In genomic region chrX:73738155-73738554, GRCm38 (mm10) we compare ENCODE assay signal across 16 mouse cellular contexts. TPM values are rescaled to one million over a fixed set of nuclear protein-coding genes. Genes with fewer than 3 reads are reported as not detected.
DNase-seq lines count a peak whose midpoint lies in the region; ATAC-seq and TF ChIP-seq lines count a peak whose summit lies in the region.
"Had no signal": no experiment of that assay in that cellular context is flagged by ENCODE, and none has a peak within 500 bp of the region (broad histone marks: within the 10 kb centered on the region; RNA-seq: fewer than 3 reads in every experiment).

No protein-coding gene starts in this region.

- in situ Hi-C loops in CH12.LX (cut with MboI; ENCODE audit: low pct_ligation_motif_present, low pct_unique_long_range_greater_than_20kb, low sequenced_read_pairs), result no loop called here

- TF ChIP-seq EP300 in CH12.LX (IDR thresholded peaks at IDR 0.05; ENCODE audit: low read length), result no peak

- no peak for TF ChIP-seq POLR2A in lung, adult 2 months (IDR thresholded peaks at IDR 0.05; ENCODE audit: borderline replicate concordance, extremely low read depth, low read depth, low read length)
- no peak for TF ChIP-seq POLR2A in CH12.LX (IDR thresholded peaks at IDR 0.05; ENCODE audit: low read depth, low read length)

- no peak for DNase-seq in hindbrain, postnatal 0 days (ENCODE audit: low spot score)
- DNase-seq in lung, adult 2 months, result no peak
- DNase-seq in lung, postnatal 14 days, result no peak
- DNase-seq in CH12.LX (ENCODE audit: extremely low read depth), result no peak
- no peak for DNase-seq in frontal cortex, postnatal 36 days (ENCODE audit: low spot score in 2 of 2)
- DNase-seq: adrenal gland, adult 8-10 months; heart, postnatal 14 days; kidney, postnatal 14 days; layer of hippocampus, postnatal 36 days had no signal

- peak; percentile 35; the same call in 1 of the 2 replicates for ATAC-seq in hindbrain, postnatal 0 days
- ATAC-seq in hindbrain, embryonic 16.5 days, result no peak
- peak; percentile 60; the same call in 1 of the 2 replicates for ATAC-seq in common myeloid progenitor, adult 5-6 weeks (replicated peaks; ENCODE audit: low read depth, poor library complexity, severe bottlenecking)
- no peak for ATAC-seq in neural tube, embryonic 15.5 days (ENCODE audit: low FRiP score)

- H3K27me3 ChIP-seq in hindbrain, postnatal 0 days (ENCODE audit: insufficient read depth, low read length), result no peaks in the 10 kb centered on the region
- no peaks in the 10 kb centered on the region for H3K27me3 ChIP-seq in hindbrain, embryonic 16.5 days (replicated peaks; ENCODE audit: control insufficient read depth, insufficient read depth, low read length)
- H3K27me3 ChIP-seq in CH12.LX (replicated peaks), result no peaks in the 10 kb centered on the region
- H3K27me3 ChIP-seq in neural tube, embryonic 15.5 days (replicated peaks), result no peaks in the 10 kb centered on the region
- H3K27me3 ChIP-seq: embryonic facial prominence, embryonic 12.5 days; limb, embryonic 13.5 days; neural tube, embryonic 13.5 days; stomach, embryonic 15.5 days had no signal

- no peaks in the 10 kb centered on the region for H3K4me1 ChIP-seq in hindbrain, postnatal 0 days (ENCODE audit: insufficient read depth, low read length)
- no peaks in the 10 kb centered on the region for H3K4me1 ChIP-seq in hindbrain, embryonic 16.5 days (ENCODE audit: control insufficient read depth, insufficient read depth, low read depth, low read length)
- no peaks in the 10 kb centered on the region for H3K4me1 ChIP-seq in lung, adult 2 months (ENCODE audit: control insufficient read depth, insufficient read depth, low read length)
- H3K4me1 ChIP-seq in CH12.LX (ENCODE audit: control insufficient read depth in 1 of 2, insufficient read depth in 2 of 2), result no peaks in the 10 kb centered on the region
- H3K4me1 ChIP-seq in neural tube, embryonic 15.5 days, result no peaks in the 10 kb centered on the region
- H3K4me1 ChIP-seq: embryonic facial prominence, embryonic 12.5 days; limb, embryonic 13.5 days; neural tube, embryonic 13.5 days; stomach, embryonic 15.5 days had no signal

- WGBS in hindbrain, postnatal 0 days, result 50% methylated on average over 1 of the region's 1 CpGs
- no CpG with 5 or more reads among the region's 1 CpGs for WGBS in hindbrain, embryonic 16.5 days
- WGBS in lung, adult 2 months, result 70% methylated on average over 1 of the region's 1 CpGs
- WGBS in neural tube, embryonic 15.5 days, result 47% methylated on average over 1 of the region's 1 CpGs

- dilution Hi-C loops in CH12.LX (cut with MboI; ENCODE audit: extremely low pct_ligation_motif_present, extremely low pct_unique_long_range_greater_than_20kb, low sequenced_read_pairs), result no loop called here

- no peak overlapping the region for H3K9ac ChIP-seq in hindbrain, postnatal 0 days (replicated peaks; ENCODE audit: low read length)
- no peak overlapping the region for H3K9ac ChIP-seq in hindbrain, embryonic 16.5 days (ENCODE audit: low read depth, low read length)
- H3K9ac ChIP-seq in CH12.LX (ENCODE audit: insufficient read depth, low read depth), result no peak overlapping the region
- H3K9ac ChIP-seq in neural tube, embryonic 15.5 days (replicated peaks), result no peak overlapping the region
- H3K9ac ChIP-seq: embryonic facial prominence, embryonic 12.5 days; limb, embryonic 13.5 days; neural tube, embryonic 13.5 days; stomach, embryonic 15.5 days had no signal

- TF ChIP-seq CTCF in hindbrain, postnatal 0 days (IDR thresholded peaks at IDR 0.05; ENCODE audit: low read depth), result peak; percentile 34; the same call in 1 of the 2 replicates
- TF ChIP-seq CTCF in lung, adult 2 months (IDR thresholded peaks at IDR 0.05; ENCODE audit: insufficient read depth, low read length), result peak; percentile 35; the same call in 1 of the 2 replicates
- peak in 1 of 2 experiments; percentile 34; a peak in 2 of 4 replicates for TF ChIP-seq CTCF in CH12.LX (conservative IDR thresholded peaks at IDR 0.05 in 1 of 2, IDR thresholded peaks at IDR 0.05 in 1 of 2; ENCODE audit: low read depth in 2 of 2, low read length in 2 of 2)

- no peak overlapping the region for H3K27ac ChIP-seq in hindbrain, postnatal 0 days
- no peak overlapping the region for H3K27ac ChIP-seq in hindbrain, embryonic 16.5 days (ENCODE audit: low read depth, low read length)
- H3K27ac ChIP-seq in CH12.LX (ENCODE audit: insufficient read depth, low read depth), result no peak overlapping the region
- H3K27ac ChIP-seq in neural tube, embryonic 15.5 days (replicated peaks), result no peak overlapping the region
- H3K27ac ChIP-seq: embryonic facial prominence, embryonic 12.5 days; limb, embryonic 13.5 days; neural tube, embryonic 13.5 days; stomach, embryonic 15.5 days had no signal

- no peaks in the 10 kb centered on the region for H3K36me3 ChIP-seq in hindbrain, postnatal 0 days (ENCODE audit: insufficient read depth, low read length)
- no peaks in the 10 kb centered on the region for H3K36me3 ChIP-seq in hindbrain, embryonic 16.5 days (ENCODE audit: control insufficient read depth, insufficient read depth, low read length)
- peaks cover 4 to 30% of the 10 kb centered on the region in 2 experiments for H3K36me3 ChIP-seq in CH12.LX (replicated peaks in 1 of 2; ENCODE audit: control insufficient read depth in 1 of 2, insufficient read depth in 1 of 2, low read length in 1 of 2)
- H3K36me3 ChIP-seq in neural tube, embryonic 15.5 days, result no peaks in the 10 kb centered on the region
- H3K36me3 ChIP-seq: embryonic facial prominence, embryonic 12.5 days; limb, embryonic 13.5 days; neural tube, embryonic 13.5 days; stomach, embryonic 15.5 days had no signal

- no peak overlapping the region for H3K4me2 ChIP-seq in hindbrain, postnatal 0 days (ENCODE audit: low read depth, low read length)
- no peak overlapping the region for H3K4me2 ChIP-seq in hindbrain, embryonic 16.5 days (ENCODE audit: low read length)
- no peak overlapping the region for H3K4me2 ChIP-seq in CH12.LX (ENCODE audit: insufficient read depth, low read depth, poor library complexity, severe bottlenecking)
- H3K4me2 ChIP-seq in neural tube, embryonic 15.5 days, result no peak overlapping the region
- H3K4me2 ChIP-seq: embryonic facial prominence, embryonic 12.5 days; limb, embryonic 13.5 days; neural tube, embryonic 13.5 days; stomach, embryonic 15.5 days had no signal

- no peaks in the 10 kb centered on the region for H3K9me3 ChIP-seq in hindbrain, postnatal 0 days (ENCODE audit: low read length)
- no peaks in the 10 kb centered on the region for H3K9me3 ChIP-seq in hindbrain, embryonic 16.5 days (ENCODE audit: control insufficient read depth, low read length)
- H3K9me3 ChIP-seq in CH12.LX (replicated peaks; ENCODE audit: low read length), result no peaks in the 10 kb centered on the region
- H3K9me3 ChIP-seq in neural tube, embryonic 15.5 days (replicated peaks), result no peaks in the 10 kb centered on the region
- H3K9me3 ChIP-seq: embryonic facial prominence, embryonic 12.5 days; limb, embryonic 13.5 days; neural tube, embryonic 13.5 days; stomach, embryonic 15.5 days had no signal

- no peaks in the 10 kb centered on the region for H3K79me2 ChIP-seq in CH12.LX (replicated peaks; ENCODE audit: control insufficient read depth, extremely low read depth, insufficient read depth, poor library complexity, severe bottlenecking)

- TF ChIP-seq RAD21 in CH12.LX (IDR thresholded peaks at IDR 0.05; ENCODE audit: low read depth, low read length), result peak; percentile 25

- no peak overlapping the region for H3K4me3 ChIP-seq in hindbrain, postnatal 0 days (ENCODE audit: low read length)
- no peak overlapping the region for H3K4me3 ChIP-seq in hindbrain, embryonic 16.5 days (ENCODE audit: low read length)
- no peak overlapping the region for H3K4me3 ChIP-seq in lung, adult 2 months (replicated peaks; ENCODE audit: extremely low read depth, low read depth, low read length)
- no peak overlapping the region for H3K4me3 ChIP-seq in CH12.LX (replicated peaks in 1 of 3; ENCODE audit: low read depth in 2 of 3, low read length in 2 of 3, poor library complexity in 1 of 3)
- no peak overlapping the region for H3K4me3 ChIP-seq in neural tube, embryonic 15.5 days (replicated peaks)
- H3K4me3 ChIP-seq: embryonic facial prominence, embryonic 12.5 days; limb, embryonic 13.5 days; neural tube, embryonic 13.5 days; stomach, embryonic 15.5 days had no signal

RNA-seq across cellular contexts. Expression of gene Plxnb3, which starts 18.7 kb away (rescaled TPM):
- 7.4 and 13.6 TPM in 2 replicates for total RNA-seq in hindbrain, postnatal 0 days (2014; rRNA removed)
- polyA plus RNA-seq in hindbrain, postnatal 0 days (2015; fragmentation: Nextera tagmentation; extraction: Ambion mirVana), result 1.8 and 2.0 TPM in 2 replicates
- polyA plus RNA-seq in hindbrain, embryonic 16.5 days (2015; fragmentation: Nextera tagmentation; extraction: Ambion mirVana), result 0.90 and 1.2 TPM in 2 replicates
- 1.3 and 1.4 TPM in 2 replicates for polyA plus RNA-seq in lung, adult 2 months (2012; rRNA removed)
- total RNA-seq in CH12.LX (2012; rRNA removed), result 0.42 and 0.59 TPM in 2 replicates
- total RNA-seq in CH12.LX (2014; rRNA removed), result 0.24 and 0.28 TPM in 2 replicates
- polyA plus RNA-seq in CH12.LX (2012; ENCODE audit: insufficient read length, low read depth), result 0.60 and 0.76 TPM in 2 replicates
- total RNA-seq in common myeloid progenitor, adult 5-6 weeks (2017), result 0.34 TPM in 1 of 2 replicates, not detected in the other
- polyA plus RNA-seq in neural tube, embryonic 15.5 days (2015; fragmentation: Nextera tagmentation; extraction: Ambion mirVana), result 0.70 and 0.92 TPM in 2 replicates

RNA-seq across cellular contexts. Expression of gene Abcd1, which starts 21.8 kb away (rescaled TPM):
- total RNA-seq in hindbrain, postnatal 0 days (2014; rRNA removed), result 16.6 and 18.0 TPM in 2 replicates
- 8.4 and 8.5 TPM in 2 replicates for polyA plus RNA-seq in hindbrain, postnatal 0 days (2015; fragmentation: Nextera tagmentation; extraction: Ambion mirVana)
- polyA plus RNA-seq in hindbrain, embryonic 16.5 days (2015; fragmentation: Nextera tagmentation; extraction: Ambion mirVana), result 13.1 and 13.2 TPM in 2 replicates
- polyA plus RNA-seq in lung, adult 2 months (2012; rRNA removed), result 49.9 and 53.6 TPM in 2 replicates
- total RNA-seq in CH12.LX (2012; rRNA removed) (5.6 and 5.9 TPM in 2 replicates), CH12.LX (2014; rRNA removed) (2.5 and 2.8 TPM in 2 replicates)
- 10.2 and 11.4 TPM in 2 replicates for polyA plus RNA-seq in CH12.LX (2012; ENCODE audit: insufficient read length, low read depth)
- total RNA-seq in common myeloid progenitor, adult 5-6 weeks (2017), result 12.0 and 16.9 TPM in 2 replicates
- 13.6 and 15.5 TPM in 2 replicates for polyA plus RNA-seq in neural tube, embryonic 15.5 days (2015; fragmentation: Nextera tagmentation; extraction: Ambion mirVana)

RNA-seq across cellular contexts. Expression of gene Bcap31, which starts 22.2 kb away (rescaled TPM):
- total RNA-seq in hindbrain, postnatal 0 days (2014; rRNA removed), result 50.1 and 50.6 TPM in 2 replicates
- 150 and 157 TPM in 2 replicates for polyA plus RNA-seq in hindbrain, postnatal 0 days (2015; fragmentation: Nextera tagmentation; extraction: Ambion mirVana)
- 144 and 154 TPM in 2 replicates for polyA plus RNA-seq in hindbrain, embryonic 16.5 days (2015; fragmentation: Nextera tagmentation; extraction: Ambion mirVana)
- polyA plus RNA-seq in lung, adult 2 months (2012; rRNA removed), result 39.7 and 71.0 TPM in 2 replicates
- total RNA-seq in CH12.LX (2012; rRNA removed), result 119 and 134 TPM in 2 replicates
- total RNA-seq in CH12.LX (2014; rRNA removed), result 239 TPM in 2 replicates
- 176 and 181 TPM in 2 replicates for polyA plus RNA-seq in CH12.LX (2012; ENCODE audit: insufficient read length, low read depth)
- total RNA-seq in common myeloid progenitor, adult 5-6 weeks (2017), result 169 and 218 TPM in 2 replicates
- polyA plus RNA-seq in neural tube, embryonic 15.5 days (2015; fragmentation: Nextera tagmentation; extraction: Ambion mirVana), result 146 and 166 TPM in 2 replicates

RNA-seq across cellular contexts. Expression of gene Srpk3, which starts 36.0 kb away (rescaled TPM):
- total RNA-seq in hindbrain, postnatal 0 days (2014; rRNA removed), result 1.8 and 2.1 TPM in 2 replicates
- 2.7 and 2.9 TPM in 2 replicates for polyA plus RNA-seq in hindbrain, postnatal 0 days (2015; fragmentation: Nextera tagmentation; extraction: Ambion mirVana)
- polyA plus RNA-seq in hindbrain, embryonic 16.5 days (2015; fragmentation: Nextera tagmentation; extraction: Ambion mirVana), result 1.9 and 4.4 TPM in 2 replicates
- 7.1 and 13.1 TPM in 2 replicates for polyA plus RNA-seq in lung, adult 2 months (2012; rRNA removed)
- 55.2 and 67.5 TPM in 2 replicates for total RNA-seq in CH12.LX (2012; rRNA removed)
- total RNA-seq in CH12.LX (2014; rRNA removed), result 42.7 and 45.7 TPM in 2 replicates
- polyA plus RNA-seq in CH12.LX (2012; ENCODE audit: insufficient read length, low read depth), result 46.1 and 52.3 TPM in 2 replicates
- total RNA-seq in common myeloid progenitor, adult 5-6 weeks (2017), result not detected in 2 replicates
- polyA plus RNA-seq in neural tube, embryonic 15.5 days (2015; fragmentation: Nextera tagmentation; extraction: Ambion mirVana), result 3.6 and 4.8 TPM in 2 replicates

RNA-seq across cellular contexts. Expression of gene Idh3g, which starts 48.5 kb away (rescaled TPM):
- 238 and 257 TPM in 2 replicates for total RNA-seq in hindbrain, postnatal 0 days (2014; rRNA removed)
- 244 and 248 TPM in 2 replicates for polyA plus RNA-seq in hindbrain, postnatal 0 days (2015; fragmentation: Nextera tagmentation; extraction: Ambion mirVana)
- polyA plus RNA-seq in hindbrain, embryonic 16.5 days (2015; fragmentation: Nextera tagmentation; extraction: Ambion mirVana), result 275 and 285 TPM in 2 replicates
- 144 and 247 TPM in 2 replicates for polyA plus RNA-seq in lung, adult 2 months (2012; rRNA removed)
- total RNA-seq in CH12.LX (2012; rRNA removed) (191 and 219 TPM in 2 replicates), CH12.LX (2014; rRNA removed) (225 and 237 TPM in 2 replicates)
- 191 and 209 TPM in 2 replicates for polyA plus RNA-seq in CH12.LX (2012; ENCODE audit: insufficient read length, low read depth)
- total RNA-seq in common myeloid progenitor, adult 5-6 weeks (2017), result 218 and 225 TPM in 2 replicates
- 276 TPM in 2 replicates for polyA plus RNA-seq in neural tube, embryonic 15.5 days (2015; fragmentation: Nextera tagmentation; extraction: Ambion mirVana)

Comparison
In these comparisons a context has a peak if more than half of its experiments do, and no peak if none do; other contexts are left out.
1. ATAC-seq: peak in hindbrain, postnatal 0 days (single experiment) and common myeloid progenitor, adult 5-6 weeks (single experiment); none in hindbrain, embryonic 16.5 days (single experiment) and neural tube, embryonic 15.5 days (single experiment).